Mouse (Mus musculus) embryonic facial prominence, embryonic 12.5 days (tissue): ENCODE measurements around the gene Gm37240. TPM values are rescaled to one million over a fixed set of nuclear protein-coding genes. Genes with fewer than 3 reads are reported as not detected.

Experiments used
- ATAC-seq: fragments of 200-750 bp; cut with Nextera tagmentation; 2 replicates; pipeline ENCODE4 v1.8.0; 2017; ENCODE audit not compliant: insufficient number of reproducible peaks, insufficient read depth, low FRiP score, low TSS enrichment
- H3K27ac ChIP-seq: fragments of 300-500 bp; sonication (generic); 2 replicates; pipeline ENCODE4 v1.5.1; 2016; ENCODE audit warnings: mild to moderate bottlenecking
- H3K27me3 ChIP-seq: fragments of 300-500 bp; sonication (generic); 2 replicates; pipeline ENCODE4 v1.6.1; 2016; ENCODE audit warnings: mild to moderate bottlenecking, moderate library complexity
- H3K36me3 ChIP-seq: fragments of 300-500 bp; sonication (generic); 2 replicates; pipeline ENCODE4 v1.6.1; 2016; ENCODE audit warnings: mild to moderate bottlenecking
- H3K4me1 ChIP-seq: fragments of 300-500 bp; sonication (generic); 2 replicates; pipeline ENCODE4 v1.6.1; 2016
- H3K4me2 ChIP-seq: fragments of 300-500 bp; sonication (generic); replicated peaks from 2 replicates; pipeline ENCODE4 v1.6.1; 2016; ENCODE audit warnings: mild to moderate bottlenecking, moderate library complexity
- H3K4me3 ChIP-seq: fragments of 300-500 bp; sonication (generic); 2 replicates; pipeline ENCODE4 v1.5.1; 2016; ENCODE audit warnings: mild to moderate bottlenecking
- H3K9ac ChIP-seq: fragments of 300-500 bp; sonication (generic); 2 replicates; pipeline ENCODE4 v1.6.1; 2016; ENCODE audit warnings: mild to moderate bottlenecking, moderate library complexity
- H3K9me3 ChIP-seq: fragments of 300-500 bp; sonication (generic); 2 replicates; pipeline ENCODE4 v1.6.1; 2016; ENCODE audit warnings: mild to moderate bottlenecking, moderate library complexity
- WGBS: fragments of 180-500 bp; shearing (Covaris S2); methylation state at CpG from one replicate; pipeline ENCODE4 v1.1.7; 2016; 5-methylcytosine and 5-hydroxymethylcytosine counted together
- polyA plus RNA-seq: library from polyadenylated mRNA; unstranded; fragments of >200 nt; fragmentation: Nextera tagmentation; extraction: Ambion mirVana; gene quantifications from 2 replicates; pipeline ENCODE4 v1.2.1, GENCODE M21; 2016

Gm37240 gene
- polyA plus RNA-seq, 1 experiment from 2014 or later = 4.0 TPM

GRCm38 (mm10) chr3:84701509-84701908, 1185.8 kb downstream of the Gm37240 start:
- H3K4me1 ChIP-seq = 0 out of 2 replicates have a peak, but pooled peaks cover 5% of the 10 kb centered on the region
- 82% methylated on average over 2 of the region's 2 CpGs for WGBS
- H3K4me2 ChIP-seq = no peak overlapping the region
- no peak overlapping the region for H3K4me3 ChIP-seq
- no peak for ATAC-seq
- H3K9ac ChIP-seq = no peak overlapping the region
- no peaks in the 10 kb centered on the region for H3K27me3 ChIP-seq
- H3K27ac ChIP-seq = no peak overlapping the region
- no peaks in the 10 kb centered on the region for H3K9me3 ChIP-seq
- H3K36me3 ChIP-seq = no peaks in the 10 kb centered on the region

GRCm38 (mm10) chr3:84696428-84696917, 1190.8 kb downstream of the Gm37240 start:
- ATAC-seq = no peak
- Histone ChIP-seq H3K9ac (no peak overlapping the region), H3K9me3 (no peaks in the 10 kb centered on the region), H3K27ac (no peak overlapping the region; the same call in 1 of the 2 replicates), H3K4me2 (peak overlapping the region; percentile 10; the same call in 1 of the 2 replicates), H3K27me3 (no peaks in the 10 kb centered on the region), H3K36me3 (no peaks in the 10 kb centered on the region), H3K4me3 (no peak overlapping the region), H3K4me1 (peaks cover 13% of the 10 kb centered on the region; the same call in 1 of the 2 replicates)
- WGBS = 41% methylated on average over 18 of the region's 18 CpGs

GRCm38 (mm10) chr3:84695867-84696361, 1191.4 kb downstream of the Gm37240 start:
- Histone ChIP-seq H3K4me2 (no peak overlapping the region), H3K9ac (no peak overlapping the region), H3K36me3 (no peaks in the 10 kb centered on the region), H3K4me3 (no peak overlapping the region), H3K27ac (no peak overlapping the region), H3K4me1 (peaks cover 13% of the 10 kb centered on the region; the same call in 1 of the 2 replicates), H3K27me3 (no peaks in the 10 kb centered on the region), H3K9me3 (no peaks in the 10 kb centered on the region)
- WGBS = 80% methylated on average over 9 of the region's 9 CpGs
- 0 out of 2 replicates have a peak, but pooled peaks have one; percentile 10 for ATAC-seq

GRCm38 (mm10) chr3:84695418-84695817, 1191.9 kb downstream of the Gm37240 start:
- ATAC-seq = peak; percentile 37; the same call in 1 of the 2 replicates
- peaks cover 13% of the 10 kb centered on the region; the same call in 1 of the 2 replicates for H3K4me1 ChIP-seq
- WGBS = 56% methylated on average over 9 of the region's 9 CpGs

GRCm38 (mm10) chr3:84693886-84694285, 1193.4 kb downstream of the Gm37240 start:
- no peaks in the 10 kb centered on the region for H3K36me3 ChIP-seq
- ATAC-seq = no peak
- H3K4me3 ChIP-seq = no peak overlapping the region
- 65% methylated on average over 10 of the region's 10 CpGs for whole genome bisulfite sequencing
- H3K9ac ChIP-seq = no peak overlapping the region
- peaks cover 13% of the 10 kb centered on the region; the same call in 1 of the 2 replicates for H3K4me1 ChIP-seq
- no peaks in the 10 kb centered on the region for H3K9me3 ChIP-seq
- no peak overlapping the region for H3K4me2 ChIP-seq
- no peak overlapping the region for H3K27ac ChIP-seq
- H3K27me3 ChIP-seq = no peaks in the 10 kb centered on the region

More at GRCm38 (mm10) chr3:84695418-84695817, 1191.9 kb downstream of the Gm37240 start:
- no peaks in the 10 kb centered on the region for H3K36me3 ChIP-seq
- no peak overlapping the region for H3K4me2 ChIP-seq
- H3K27me3 ChIP-seq = no peaks in the 10 kb centered on the region
- H3K4me3 ChIP-seq = no peak overlapping the region
- no peak overlapping the region for H3K9ac ChIP-seq
- no peak overlapping the region for H3K27ac ChIP-seq
- H3K9me3 ChIP-seq = no peaks in the 10 kb centered on the region

GRCm38 (mm10) chr3:84692647-84693199, 1194.6 kb downstream of the Gm37240 start:
- 54% methylated on average over 4 of the region's 4 CpGs for WGBS
- ATAC-seq = no peak
- H3K27ac ChIP-seq = no peak overlapping the region

GRCm38 (mm10) chr3:84690091-84690771, 1197.1 kb downstream of the Gm37240 start:
- no peak for ATAC-seq
- H3K4me2 ChIP-seq = no peak overlapping the region
- H3K27ac ChIP-seq = no peak overlapping the region
- H3K9me3 ChIP-seq = no peaks in the 10 kb centered on the region
- 77% methylated on average over 7 of the region's 7 CpGs for whole genome bisulfite sequencing
- H3K9ac ChIP-seq = no peak overlapping the region
- no peaks in the 10 kb centered on the region for H3K36me3 ChIP-seq
- H3K4me1 ChIP-seq = peaks cover 5% of the 10 kb centered on the region; the same call in 1 of the 2 replicates
- H3K27me3 ChIP-seq = no peaks in the 10 kb centered on the region
- H3K4me3 ChIP-seq = no peak overlapping the region

More at GRCm38 (mm10) chr3:84692647-84693199, 1194.6 kb downstream of the Gm37240 start:
- Histone ChIP-seq H3K9me3 (no peaks in the 10 kb centered on the region), H3K4me3 (no peak overlapping the region), H3K4me2 (no peak overlapping the region), H3K4me1 (peaks cover 13% of the 10 kb centered on the region; the same call in 1 of the 2 replicates), H3K9ac (no peak overlapping the region), H3K27me3 (no peaks in the 10 kb centered on the region), H3K36me3 (no peaks in the 10 kb centered on the region)

- no peak for ATAC-seq
- Histone ChIP-seq H3K27me3 (no peaks in the 10 kb centered on the region), H3K9me3 (no peaks in the 10 kb centered on the region)
Measured at GRCm38 (mm10) chr3:84689656-84690055, 1197.7 kb downstream of the Gm37240 start.

GRCm38 (mm10) chr3:84688176-84688575, 1199.1 kb downstream of the Gm37240 start:
- WGBS = 79% methylated on average over 5 of the region's 5 CpGs

More at GRCm38 (mm10) chr3:84689656-84690055, 1197.7 kb downstream of the Gm37240 start:
- Histone ChIP-seq H3K9ac (no peak overlapping the region), H3K4me3 (no peak overlapping the region), H3K36me3 (no peaks in the 10 kb centered on the region), H3K4me2 (no peak overlapping the region), H3K27ac (no peak overlapping the region), H3K4me1 (peaks cover 5% of the 10 kb centered on the region; the same call in 1 of the 2 replicates)
- WGBS = 79% methylated on average over 2 of the region's 2 CpGs

GRCm38 (mm10) chr3:84687488-84687846, 1199.9 kb downstream of the Gm37240 start:
- Histone ChIP-seq H3K9ac (no peak overlapping the region), H3K4me3 (no peak overlapping the region), H3K36me3 (no peaks in the 10 kb centered on the region), H3K27me3 (no peaks in the 10 kb centered on the region), H3K4me2 (no peak overlapping the region), H3K9me3 (no peaks in the 10 kb centered on the region), H3K4me1 (peaks cover 5% of the 10 kb centered on the region; the same call in 1 of the 2 replicates), H3K27ac (no peak overlapping the region)
- no peak for ATAC-seq
- 50% methylated on average over 2 of the region's 2 CpGs for WGBS

More at GRCm38 (mm10) chr3:84688176-84688575, 1199.1 kb downstream of the Gm37240 start:
- no peak overlapping the region for H3K27ac ChIP-seq
- no peak overlapping the region for H3K9ac ChIP-seq
- no peaks in the 10 kb centered on the region for H3K27me3 ChIP-seq
- H3K36me3 ChIP-seq = no peaks in the 10 kb centered on the region
- ATAC-seq = no peak
- H3K4me3 ChIP-seq = no peak overlapping the region
- H3K9me3 ChIP-seq = no peaks in the 10 kb centered on the region
- peaks cover 5% of the 10 kb centered on the region; the same call in 1 of the 2 replicates for H3K4me1 ChIP-seq
- no peak overlapping the region for H3K4me2 ChIP-seq

- Histone ChIP-seq H3K4me3 (no peak overlapping the region), H3K4me1 (peaks cover 5% of the 10 kb centered on the region; the same call in 1 of the 2 replicates), H3K27me3 (no peaks in the 10 kb centered on the region), H3K36me3 (no peaks in the 10 kb centered on the region), H3K27ac (no peak overlapping the region), H3K9ac (no peak overlapping the region), H3K4me2 (no peak overlapping the region), H3K9me3 (no peaks in the 10 kb centered on the region)
- 55% methylated on average over 7 of the region's 7 CpGs for WGBS
- ATAC-seq = no peak
Measured at GRCm38 (mm10) chr3:84686799-84687487, 1200.4 kb downstream of the Gm37240 start.
